Mouse (Mus musculus): ENCODE measurements at regions not wholly inside any gene's neighbourhood (a gene's known extent, or its start where the extent isn't known, plus 50 kb on each side); places are given as distances from the start of the nearest gene placed in this dataset.

GRCm38 (mm10) chr9:67114099-67114498 lies 64.9 kb upstream of the Tpm1 start:
- no peaks in the 10 kb centered on the region for H3K27me3 ChIP-seq (ENCODE audit: control insufficient read depth, insufficient read depth, low read length, poor library complexity, severe bottlenecking)
- no peaks in the 10 kb centered on the region for H3K9me3 ChIP-seq (replicated peaks; ENCODE audit: control insufficient read depth, insufficient read depth, low read length, poor library complexity, severe bottlenecking)
- no peak overlapping the region for H3K9ac ChIP-seq (ENCODE audit: low read depth, poor library complexity, severe bottlenecking)
- TF ChIP-seq EP300 (IDR thresholded peaks at IDR 0.05; ENCODE audit: insufficient read depth, low read depth, low read length) (no peak), CTCF (IDR thresholded peaks at IDR 0.05; ENCODE audit: low read depth, low read length) (no peak), POLR2A (IDR thresholded peaks at IDR 0.05; ENCODE audit: insufficient read depth, low read length) (no peak)
- H3K4me3 ChIP-seq (ENCODE audit: low read depth, low read length): no peak overlapping the region
- H3K36me3 ChIP-seq (ENCODE audit: control insufficient read depth, insufficient read depth, low read length, poor library complexity, severe bottlenecking): no peaks in the 10 kb centered on the region
- H3K27ac ChIP-seq (ENCODE audit: insufficient read depth, low read length): no peak overlapping the region
- no peaks in the 10 kb centered on the region for H3K4me1 ChIP-seq (ENCODE audit: control insufficient read depth, insufficient read depth, low read length)

DNA sequence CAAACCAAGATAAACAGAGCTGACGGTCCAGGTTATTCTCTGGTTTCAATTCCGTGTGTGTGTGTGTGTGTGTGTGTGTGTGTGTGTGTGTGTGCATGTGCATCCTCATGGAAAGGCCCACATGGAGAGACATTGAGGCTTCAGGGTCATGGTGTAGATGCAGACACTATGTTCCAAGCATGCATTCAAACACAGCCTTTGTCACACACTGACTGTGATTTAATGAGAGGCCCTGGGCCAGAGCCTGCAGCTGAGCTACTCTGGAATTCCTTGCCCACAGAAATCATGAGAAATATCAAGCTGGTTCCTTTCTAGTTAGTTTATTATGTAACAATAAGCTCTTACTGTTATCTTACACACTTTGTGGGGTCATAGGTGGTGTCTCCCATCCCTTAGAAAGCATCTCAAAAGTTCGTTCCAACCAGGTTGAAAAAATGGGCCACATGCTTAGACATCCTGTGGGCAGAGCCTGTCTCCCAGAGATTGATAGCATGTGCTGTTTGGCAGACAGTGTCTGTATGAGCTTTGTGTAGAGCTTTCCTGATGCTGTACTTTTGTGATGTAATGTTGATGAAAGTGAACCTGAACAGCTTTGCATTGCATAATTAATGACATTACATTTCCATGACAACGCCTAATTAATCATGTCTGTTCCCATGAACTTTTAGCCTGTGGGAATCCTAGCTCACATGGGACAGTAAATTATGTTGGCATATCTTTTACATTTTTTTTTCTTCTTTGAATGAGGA lies 62.8 kb upstream of the Tpm1 start:
- TF ChIP-seq EP300 (IDR thresholded peaks at IDR 0.05; ENCODE audit: insufficient read depth, low read depth, low read length) (no peak), CTCF (IDR thresholded peaks at IDR 0.05; ENCODE audit: low read depth, low read length) (no peak), POLR2A (IDR thresholded peaks at IDR 0.05; ENCODE audit: insufficient read depth, low read length) (no peak)
- no peaks in the 10 kb centered on the region for H3K4me1 ChIP-seq (ENCODE audit: control insufficient read depth, insufficient read depth, low read length)

GRCm38 (mm10) chr9:67107938-67108337 lies 58.7 kb upstream of the Tpm1 start:
- Histone ChIP-seq H3K9me3 (replicated peaks; ENCODE audit: control insufficient read depth, insufficient read depth, low read length, poor library complexity, severe bottlenecking) (no peaks in the 10 kb centered on the region), H3K36me3 (ENCODE audit: control insufficient read depth, insufficient read depth, low read length, poor library complexity, severe bottlenecking) (no peaks in the 10 kb centered on the region), H3K27ac (ENCODE audit: insufficient read depth, low read length) (no peak overlapping the region), H3K4me3 (ENCODE audit: low read depth, low read length) (no peak overlapping the region), H3K4me1 (ENCODE audit: control insufficient read depth, insufficient read depth, low read length) (no peaks in the 10 kb centered on the region), H3K9ac (ENCODE audit: low read depth, poor library complexity, severe bottlenecking) (no peak overlapping the region), H3K27me3 (ENCODE audit: control insufficient read depth, insufficient read depth, low read length, poor library complexity, severe bottlenecking) (no peaks in the 10 kb centered on the region)
- TF ChIP-seq CTCF (IDR thresholded peaks at IDR 0.05; ENCODE audit: low read depth, low read length) (no peak), POLR2A (IDR thresholded peaks at IDR 0.05; ENCODE audit: insufficient read depth, low read length) (no peak), EP300 (IDR thresholded peaks at IDR 0.05; ENCODE audit: insufficient read depth, low read depth, low read length) (no peak)

More for the DNA sequence above, 62.8 kb upstream of the Tpm1 start:
- Histone ChIP-seq H3K4me3 (ENCODE audit: low read depth, low read length) (no peak overlapping the region), H3K27me3 (ENCODE audit: control insufficient read depth, insufficient read depth, low read length, poor library complexity, severe bottlenecking) (no peaks in the 10 kb centered on the region), H3K9me3 (replicated peaks; ENCODE audit: control insufficient read depth, insufficient read depth, low read length, poor library complexity, severe bottlenecking) (no peaks in the 10 kb centered on the region), H3K27ac (ENCODE audit: insufficient read depth, low read length) (no peak overlapping the region), H3K9ac (ENCODE audit: low read depth, poor library complexity, severe bottlenecking) (no peak overlapping the region), H3K36me3 (ENCODE audit: control insufficient read depth, insufficient read depth, low read length, poor library complexity, severe bottlenecking) (no peaks in the 10 kb centered on the region)

GRCm38 (mm10) chr9:67105867-67106266 lies 56.7 kb upstream of the Tpm1 start:
- no peak overlapping the region for H3K9ac ChIP-seq (ENCODE audit: low read depth, poor library complexity, severe bottlenecking)
- H3K36me3 ChIP-seq (ENCODE audit: control insufficient read depth, insufficient read depth, low read length, poor library complexity, severe bottlenecking): no peaks in the 10 kb centered on the region
- H3K9me3 ChIP-seq (replicated peaks; ENCODE audit: control insufficient read depth, insufficient read depth, low read length, poor library complexity, severe bottlenecking): no peaks in the 10 kb centered on the region
- no peak overlapping the region for H3K27ac ChIP-seq (ENCODE audit: insufficient read depth, low read length)
- H3K4me3 ChIP-seq (ENCODE audit: low read depth, low read length): no peak overlapping the region
- no peaks in the 10 kb centered on the region for H3K4me1 ChIP-seq (ENCODE audit: control insufficient read depth, insufficient read depth, low read length)
- no peaks in the 10 kb centered on the region for H3K27me3 ChIP-seq (ENCODE audit: control insufficient read depth, insufficient read depth, low read length, poor library complexity, severe bottlenecking)
- TF ChIP-seq EP300 (IDR thresholded peaks at IDR 0.05; ENCODE audit: insufficient read depth, low read depth, low read length): peak; percentile 72
- TF ChIP-seq POLR2A (IDR thresholded peaks at IDR 0.05; ENCODE audit: insufficient read depth, low read length): no peak
- no peak for TF ChIP-seq CTCF (IDR thresholded peaks at IDR 0.05; ENCODE audit: low read depth, low read length)

GRCm38 (mm10) chr9:67105216-67105615 lies 56.0 kb upstream of the Tpm1 start:
- Histone ChIP-seq H3K27ac (ENCODE audit: insufficient read depth, low read length) (no peak overlapping the region), H3K4me1 (ENCODE audit: control insufficient read depth, insufficient read depth, low read length) (no peaks in the 10 kb centered on the region), H3K9ac (ENCODE audit: low read depth, poor library complexity, severe bottlenecking) (no peak overlapping the region), H3K36me3 (ENCODE audit: control insufficient read depth, insufficient read depth, low read length, poor library complexity, severe bottlenecking) (no peaks in the 10 kb centered on the region), H3K4me3 (ENCODE audit: low read depth, low read length) (no peak overlapping the region), H3K27me3 (ENCODE audit: control insufficient read depth, insufficient read depth, low read length, poor library complexity, severe bottlenecking) (no peaks in the 10 kb centered on the region), H3K9me3 (replicated peaks; ENCODE audit: control insufficient read depth, insufficient read depth, low read length, poor library complexity, severe bottlenecking) (no peaks in the 10 kb centered on the region)
- TF ChIP-seq CTCF (IDR thresholded peaks at IDR 0.05; ENCODE audit: low read depth, low read length) (no peak), POLR2A (IDR thresholded peaks at IDR 0.05; ENCODE audit: insufficient read depth, low read length) (no peak), EP300 (IDR thresholded peaks at IDR 0.05; ENCODE audit: insufficient read depth, low read depth, low read length) (no peak)

GRCm38 (mm10) chr9:67104616-67105015 lies 55.4 kb upstream of the Tpm1 start:
- no peak overlapping the region for H3K4me3 ChIP-seq (ENCODE audit: low read depth, low read length)
- no peak overlapping the region for H3K9ac ChIP-seq (ENCODE audit: low read depth, poor library complexity, severe bottlenecking)
- no peaks in the 10 kb centered on the region for H3K4me1 ChIP-seq (ENCODE audit: control insufficient read depth, insufficient read depth, low read length)
- no peaks in the 10 kb centered on the region for H3K9me3 ChIP-seq (replicated peaks; ENCODE audit: control insufficient read depth, insufficient read depth, low read length, poor library complexity, severe bottlenecking)
- no peak for TF ChIP-seq POLR2A (IDR thresholded peaks at IDR 0.05; ENCODE audit: insufficient read depth, low read length)
- no peak for TF ChIP-seq CTCF (IDR thresholded peaks at IDR 0.05; ENCODE audit: low read depth, low read length)
- TF ChIP-seq EP300 (IDR thresholded peaks at IDR 0.05; ENCODE audit: insufficient read depth, low read depth, low read length): no peak
- no peaks in the 10 kb centered on the region for H3K36me3 ChIP-seq (ENCODE audit: control insufficient read depth, insufficient read depth, low read length, poor library complexity, severe bottlenecking)
- no peak overlapping the region for H3K27ac ChIP-seq (ENCODE audit: insufficient read depth, low read length)
- H3K27me3 ChIP-seq (ENCODE audit: control insufficient read depth, insufficient read depth, low read length, poor library complexity, severe bottlenecking): no peaks in the 10 kb centered on the region
